Mouse (Mus musculus) frontal cortex, postnatal 25 days (tissue): ENCODE results near the gene Ldb3.

Experiments used
- DNase-seq, 2 experiments: peaks; one replicate each; pipeline ENCODE4 v3.0.0; 2022; ENCODE audit warnings: low spot score in 2 of 2

The Ldb3 gene

DNA sequence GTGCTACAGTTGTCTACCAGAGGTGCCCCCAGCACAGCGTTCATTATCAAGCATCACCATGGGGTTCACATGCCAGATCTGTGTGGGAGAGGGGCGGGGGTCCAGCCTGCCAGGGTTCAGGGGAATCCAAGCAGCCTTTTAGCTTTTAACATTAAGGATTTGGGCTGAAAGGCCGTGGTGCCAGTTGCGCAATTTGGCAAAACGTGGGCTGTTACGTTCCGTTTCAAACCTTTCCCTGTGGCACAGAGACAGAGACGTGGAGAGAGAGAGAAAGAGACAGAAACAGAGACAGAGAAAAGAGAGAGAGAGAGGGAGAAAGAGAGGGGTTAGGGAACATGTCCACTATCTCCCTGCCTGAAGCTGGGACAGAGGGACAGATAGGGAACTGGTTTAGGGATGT, 26.8 kb downstream of the Ldb3 start:
- DNase-seq = no peak

DNA sequence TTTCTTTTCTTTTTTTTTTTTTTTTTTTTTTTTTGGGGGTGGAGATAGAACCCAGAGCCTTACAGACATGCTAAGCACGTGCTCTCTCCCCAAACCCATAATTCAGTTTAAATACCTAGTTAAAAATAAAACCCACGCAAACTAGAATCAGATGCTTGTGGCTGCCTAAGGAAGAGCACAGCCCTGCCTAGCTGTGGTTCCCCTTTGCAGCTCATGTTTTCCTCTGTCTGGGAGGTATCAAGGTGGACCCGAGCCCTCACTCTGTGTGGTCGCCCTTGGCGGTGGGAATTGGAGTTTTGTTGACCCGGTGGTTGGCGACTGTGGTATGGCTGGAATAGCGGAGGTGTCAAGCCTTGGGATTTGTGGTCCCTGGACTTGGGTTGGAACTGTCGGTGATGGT, 29.5 kb downstream of the Ldb3 start:
- DNase-seq = no peak

DNA sequence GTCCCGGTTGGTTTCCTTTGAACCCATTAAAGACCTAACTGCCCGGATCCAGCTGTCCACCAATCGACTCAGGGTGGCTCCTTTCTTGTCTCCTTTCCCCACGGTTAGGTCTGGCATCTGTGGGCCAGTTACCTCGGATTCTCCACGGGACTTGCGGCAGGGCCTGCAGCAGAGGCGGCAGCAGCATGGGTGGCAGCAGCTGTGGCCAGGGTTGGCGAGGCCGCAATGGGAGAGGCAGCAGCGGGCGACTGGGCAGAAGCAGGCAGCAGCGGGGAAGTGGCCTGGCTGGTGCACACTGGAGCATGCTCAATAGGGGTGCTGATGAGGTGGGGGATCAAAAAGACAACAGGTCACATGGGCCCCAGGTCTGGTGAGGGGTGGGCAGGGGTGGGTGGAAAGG, 33.3 kb downstream of the Ldb3 start:
- DNase-seq = no peak

DNA sequence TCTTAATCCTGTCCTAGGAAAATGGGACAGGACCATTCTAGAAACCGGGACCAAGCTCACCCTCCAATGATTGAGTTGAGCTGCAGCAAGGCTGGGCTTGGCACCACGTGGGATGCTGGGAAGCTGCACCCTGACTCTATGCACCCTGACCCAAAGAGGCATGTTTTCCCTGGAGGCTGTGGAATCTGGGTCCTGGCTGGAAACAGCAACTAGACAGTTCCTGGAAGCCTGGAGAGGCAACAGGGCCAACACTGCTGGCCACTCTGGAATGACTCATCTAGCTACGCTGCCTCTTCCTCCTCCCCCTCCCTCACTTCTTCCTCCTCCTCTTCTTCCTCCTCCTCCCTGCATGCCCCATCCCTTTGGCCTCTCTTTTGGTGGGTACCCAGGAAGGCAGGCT, 34.4 kb downstream of the Ldb3 start:
- no peak for DNase-seq

DNA sequence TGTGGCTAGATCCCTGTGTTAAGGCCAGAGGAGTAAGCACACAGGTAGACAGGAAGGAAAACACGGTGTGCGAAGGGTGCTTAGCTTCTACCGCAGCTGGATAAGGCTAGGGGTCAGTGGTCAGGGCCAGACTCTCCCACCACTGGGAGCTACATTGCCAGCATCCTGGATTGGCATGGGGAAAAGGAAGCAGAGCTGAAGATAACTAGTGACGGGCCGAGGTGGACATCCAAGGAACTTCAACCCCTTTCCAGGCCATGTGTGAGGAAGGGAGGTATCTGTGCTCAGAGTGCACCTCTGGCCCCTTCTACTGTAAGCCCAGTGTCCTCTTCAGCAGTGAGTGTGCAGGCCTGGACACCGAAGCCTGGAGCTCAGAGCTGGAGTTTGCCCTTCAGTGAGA, 35.0 kb downstream of the Ldb3 start:
- DNase-seq = no peak

DNA sequence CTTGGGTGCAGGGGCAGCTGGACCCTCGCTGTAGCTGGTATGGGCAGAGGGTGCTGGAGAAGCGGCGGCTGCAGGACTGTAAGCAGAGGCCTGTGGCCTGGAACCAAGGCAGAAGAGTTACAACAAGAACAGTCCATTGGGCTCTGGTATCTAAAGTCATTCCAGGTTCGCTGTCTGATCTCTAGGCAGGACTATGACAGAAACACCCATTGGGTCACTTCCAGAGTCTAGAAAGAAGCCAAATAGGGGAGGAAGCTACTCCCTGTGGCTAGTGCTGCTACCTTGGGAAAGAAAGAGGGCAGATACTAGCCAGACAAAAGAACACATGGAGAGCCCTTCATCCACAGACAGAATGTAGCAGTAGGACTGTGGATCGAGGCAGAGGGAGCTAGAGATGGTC, 36.3 kb downstream of the Ldb3 start:
- no peak for DNase-seq

DNA sequence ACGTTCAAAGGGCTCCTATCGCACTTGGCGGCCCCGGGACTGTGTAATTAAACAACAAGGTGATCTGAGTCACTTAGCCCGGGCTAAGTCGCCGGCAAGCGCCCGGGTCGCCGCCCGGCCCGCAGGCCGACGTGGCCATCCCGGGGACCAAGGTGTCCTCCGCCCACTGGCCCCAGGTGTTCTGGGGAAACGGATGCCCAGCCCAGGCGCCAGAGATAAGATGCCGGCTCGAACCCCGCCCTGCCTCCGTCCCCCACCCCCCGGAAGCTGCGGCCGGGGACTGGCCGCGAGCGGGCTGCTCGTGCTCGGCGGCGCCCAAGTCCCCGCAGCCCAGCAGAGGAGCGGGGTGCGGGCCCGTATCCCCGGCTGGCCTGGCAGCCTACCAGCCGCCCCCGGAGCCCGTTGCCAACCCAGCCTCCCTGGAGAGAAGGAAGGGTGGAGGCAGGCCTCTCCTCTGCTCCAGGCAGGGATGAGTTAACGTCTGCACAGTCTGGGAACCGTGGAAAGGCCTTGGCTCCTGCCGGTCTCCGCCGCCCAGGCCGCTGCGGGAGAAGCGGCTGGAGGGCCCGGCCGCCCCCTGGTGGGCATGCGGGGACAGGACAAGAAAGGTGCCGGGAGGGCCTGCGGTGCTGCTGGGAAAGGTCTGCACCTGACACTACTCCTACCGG, 39.3 kb downstream of the Ldb3 start:
- DNase-seq = peak; percentile 56 to 68

DNA sequence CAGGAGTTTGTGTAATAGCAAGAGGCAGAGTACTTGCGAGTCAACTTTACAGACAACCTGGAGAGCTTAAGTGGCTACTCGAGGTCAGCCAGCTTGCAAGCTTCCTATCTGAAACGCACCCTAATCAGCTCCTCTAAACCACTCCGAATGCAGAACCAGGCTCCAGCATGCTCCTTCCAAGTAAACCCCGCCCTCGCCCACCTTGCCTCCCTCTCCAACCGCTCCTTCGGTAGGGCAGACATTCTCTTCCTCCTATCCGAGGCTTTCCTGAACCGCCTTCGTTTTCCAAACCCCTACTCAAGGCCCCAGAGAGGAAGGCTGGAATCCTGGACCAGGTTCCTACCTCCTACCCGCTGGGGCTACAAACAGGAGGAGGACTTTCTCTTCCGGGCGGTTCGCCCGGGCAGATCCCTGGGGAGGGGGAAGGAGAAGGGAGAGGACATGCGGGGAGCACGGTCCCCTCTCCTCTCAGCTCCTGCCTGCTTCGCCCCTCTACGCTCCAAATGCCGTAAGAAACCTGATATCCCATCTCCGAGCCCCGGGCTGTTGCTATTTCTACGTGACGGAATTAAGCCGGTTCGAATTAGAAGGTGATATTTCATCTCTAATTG, 40.0 kb downstream of the Ldb3 start:
- DNase-seq = peak; percentile 33 to 48

DNA sequence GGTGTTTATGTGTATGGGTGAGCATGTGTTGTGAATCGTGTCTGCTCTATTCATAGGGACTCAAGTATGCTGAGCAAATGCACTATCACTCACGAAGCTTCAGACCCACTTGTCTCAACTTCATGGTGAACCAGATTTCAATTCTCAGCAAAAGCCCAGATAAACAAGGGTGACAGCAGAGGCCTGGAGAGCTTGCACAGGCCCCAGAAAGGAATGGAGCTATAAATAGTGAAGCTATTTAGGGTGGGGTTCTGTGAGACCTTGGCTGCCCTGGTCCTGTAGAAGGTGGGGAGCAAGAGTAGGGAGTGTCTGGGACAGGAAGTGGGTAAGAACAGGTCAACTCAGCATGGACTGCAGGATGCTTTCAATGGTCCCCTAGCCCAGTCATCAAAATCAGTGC, 43.9 kb downstream of the Ldb3 start:
- no peak for DNase-seq

DNA sequence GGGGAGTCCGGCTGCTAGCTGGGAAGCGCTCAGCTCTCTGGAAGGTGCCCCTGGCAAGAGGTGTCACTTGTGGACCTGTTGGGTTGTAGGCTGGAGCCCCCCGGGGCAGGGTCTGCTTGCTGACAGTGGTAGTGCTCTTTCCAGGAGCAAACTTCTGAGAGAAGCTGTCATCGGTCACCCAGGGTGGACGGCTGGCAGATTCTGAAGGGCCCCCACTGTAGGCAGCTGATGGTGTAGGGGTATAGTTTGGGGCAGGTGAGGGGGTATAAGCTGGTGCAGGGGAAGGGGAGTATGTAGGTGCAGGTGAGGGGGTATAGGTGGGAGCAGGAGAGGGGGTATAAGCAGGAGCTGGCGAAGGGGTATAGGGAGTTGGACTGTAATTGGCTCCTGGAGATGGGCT, 44.5 kb downstream of the Ldb3 start:
- no peak for DNase-seq

DNA sequence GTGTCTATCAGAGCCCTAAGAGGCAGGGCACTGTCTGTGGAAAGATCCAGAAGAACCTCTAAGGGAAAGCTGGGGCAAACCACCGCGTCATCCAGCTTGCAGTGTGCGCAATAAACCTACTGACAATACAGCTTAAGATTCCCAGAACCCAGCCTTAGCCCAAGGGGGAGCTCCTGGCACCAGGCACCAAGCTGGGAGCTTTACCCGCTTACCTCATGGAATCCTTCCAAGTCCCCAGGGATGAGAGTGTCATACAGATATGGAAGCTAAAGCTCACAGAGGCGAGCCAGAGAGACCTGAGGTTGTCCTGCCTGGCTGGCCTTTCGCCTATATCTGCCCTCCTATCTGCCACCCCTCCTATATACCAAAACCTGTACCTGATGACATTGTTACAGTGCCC, 44.9 kb downstream of the Ldb3 start:
- DNase-seq = no peak

DNA sequence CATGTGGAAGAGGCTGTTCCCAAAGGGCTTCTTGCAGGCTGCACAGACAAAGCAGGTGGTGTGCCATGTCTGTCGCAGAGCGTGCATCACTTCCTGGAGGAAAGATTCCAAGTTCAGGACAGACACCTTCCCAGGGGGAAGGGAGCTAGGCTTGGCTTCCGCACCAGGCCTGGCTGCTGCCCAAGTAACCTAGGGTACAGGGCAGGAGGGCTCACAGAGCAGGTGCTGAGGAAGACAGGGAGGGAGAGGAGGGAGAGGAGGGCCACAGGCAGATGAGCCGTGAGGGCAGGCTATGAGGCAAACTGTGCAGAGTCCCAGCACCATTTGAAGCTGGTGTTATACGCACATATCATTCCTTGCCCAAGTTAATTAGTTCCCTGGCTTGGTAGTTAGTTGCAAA, 46.6 kb downstream of the Ldb3 start:
- DNase-seq = no peak

DNA sequence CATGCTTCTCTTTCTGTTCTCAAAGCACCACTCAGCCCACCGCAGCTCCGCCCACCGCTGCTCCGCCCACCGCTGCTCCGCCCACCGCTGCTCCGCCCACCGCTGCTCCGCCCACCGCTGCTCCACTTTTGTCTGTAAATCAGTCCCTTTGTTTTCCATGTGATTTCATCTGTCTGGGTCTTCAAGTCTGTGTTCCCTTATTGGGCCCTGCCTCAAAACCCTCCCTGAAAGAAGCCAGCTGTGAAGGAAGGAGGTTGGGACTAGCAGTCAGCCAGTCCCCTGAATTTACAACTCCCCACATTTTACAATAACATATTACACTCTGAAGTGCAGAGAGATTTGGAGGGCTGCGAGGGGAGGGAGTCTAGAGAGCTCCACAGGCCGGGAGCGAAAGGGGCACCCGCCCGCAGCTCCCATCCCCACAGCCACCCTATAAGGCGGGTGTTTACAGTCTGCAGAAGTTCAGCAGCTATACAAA, 47.8 kb downstream of the Ldb3 start:
- no peak for DNase-seq

DNA sequence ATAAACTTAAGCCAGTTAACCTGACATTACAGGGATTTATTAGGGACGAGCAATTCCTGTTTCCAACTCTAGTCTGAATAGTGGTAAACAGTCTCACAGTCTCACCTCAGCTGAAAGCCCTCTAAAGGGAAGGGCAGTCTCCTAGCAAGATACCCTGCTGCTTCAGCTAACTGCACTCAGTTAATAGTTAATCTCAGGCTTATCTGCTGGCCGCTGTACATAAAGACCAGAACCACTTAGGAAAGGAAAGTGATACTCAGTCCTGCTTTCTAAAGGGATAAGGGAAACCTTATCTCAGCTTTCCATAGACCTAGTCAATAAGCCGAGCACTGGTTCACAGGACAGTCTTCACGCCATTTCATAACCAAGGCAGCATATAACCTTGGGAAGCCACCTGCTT, 52.6 kb downstream of the Ldb3 start:
- no peak for DNase-seq

DNA sequence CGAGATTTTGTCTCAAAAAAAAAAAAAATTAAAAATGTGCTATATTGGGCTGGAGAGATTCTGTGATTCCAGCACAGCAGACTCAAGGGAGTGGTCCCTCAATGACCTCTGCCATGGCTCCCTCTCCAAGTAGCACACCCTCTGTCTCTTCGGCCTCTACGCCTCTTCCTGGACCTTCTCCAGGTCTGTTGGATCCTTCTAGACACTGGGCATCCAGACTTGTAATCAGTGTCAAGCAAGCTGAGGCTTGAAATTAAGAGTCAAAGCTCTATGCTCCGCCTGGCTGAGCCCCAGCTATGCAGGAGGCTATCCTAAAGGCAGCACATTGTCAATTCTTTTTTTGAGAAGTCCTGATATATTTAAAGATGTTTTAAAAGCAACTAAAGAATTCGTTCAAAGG, 54.9 kb downstream of the Ldb3 start:
- no peak for DNase-seq

DNA sequence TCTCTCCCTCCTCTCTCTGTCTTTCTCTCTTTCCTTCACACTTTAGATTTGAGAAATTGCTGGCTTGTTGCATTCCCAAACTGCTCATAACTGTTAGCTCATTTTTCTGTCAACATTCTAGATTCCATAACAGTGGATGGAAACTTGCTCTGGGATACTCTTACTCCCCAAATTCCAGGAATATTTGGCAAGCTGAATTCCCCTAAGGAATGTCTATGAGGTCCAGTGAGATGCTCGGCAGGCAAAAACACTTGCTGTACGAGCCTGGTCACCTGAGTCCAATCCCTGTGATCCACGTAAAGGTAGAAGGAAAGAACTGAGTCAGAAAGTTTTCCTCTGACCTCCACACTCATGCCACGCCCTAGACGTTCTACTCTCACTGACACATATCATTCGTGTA, 55.9 kb downstream of the Ldb3 start:
- DNase-seq = no peak

DNA sequence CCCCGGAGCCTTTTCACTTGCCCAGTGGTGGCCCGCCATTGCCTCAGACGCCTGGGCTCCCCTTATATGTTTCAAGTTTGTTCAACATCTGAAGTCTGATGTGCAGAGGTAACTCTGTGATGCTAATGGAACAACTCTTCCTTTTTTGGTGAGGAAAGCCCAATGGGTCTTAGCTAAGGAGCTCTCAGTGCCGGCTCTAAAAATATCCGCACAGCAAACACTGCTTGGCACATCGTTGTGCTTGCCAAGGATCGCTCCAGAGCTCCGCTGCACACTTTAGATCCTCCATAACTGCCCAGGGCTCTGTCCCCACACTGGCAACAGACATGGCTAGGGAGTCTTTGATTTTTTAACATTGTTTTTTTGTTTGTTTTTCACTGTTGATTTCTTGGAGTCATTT, 59.7 kb downstream of the Ldb3 start:
- DNase-seq = no peak

DNA sequence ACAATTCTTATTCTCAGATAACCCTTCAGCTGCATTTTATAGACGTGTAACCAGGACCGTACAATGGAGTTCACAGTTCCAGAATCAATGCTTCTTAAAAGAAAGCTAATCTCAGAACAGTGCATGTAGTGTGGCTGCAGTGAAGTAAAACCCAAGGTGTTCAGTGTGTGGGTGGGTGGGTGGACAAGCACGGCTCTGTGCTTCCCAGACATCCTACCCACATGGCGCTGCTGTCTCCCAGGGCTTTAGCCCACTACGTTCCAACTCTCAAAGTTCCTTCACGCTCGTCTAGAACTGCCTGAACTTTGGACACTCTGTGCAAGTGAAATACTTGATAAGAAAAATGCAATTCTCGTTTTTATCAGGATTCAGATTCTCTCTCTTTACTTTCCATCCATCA, 65.8 kb downstream of the Ldb3 start, which contains the start of gene 9230112D13Rik:
Gene 9230112D13Rik, minus strand, starts transcription at position 101 of the 400 bp plus-strand sequence.
- DNase-seq = no peak

DNA sequence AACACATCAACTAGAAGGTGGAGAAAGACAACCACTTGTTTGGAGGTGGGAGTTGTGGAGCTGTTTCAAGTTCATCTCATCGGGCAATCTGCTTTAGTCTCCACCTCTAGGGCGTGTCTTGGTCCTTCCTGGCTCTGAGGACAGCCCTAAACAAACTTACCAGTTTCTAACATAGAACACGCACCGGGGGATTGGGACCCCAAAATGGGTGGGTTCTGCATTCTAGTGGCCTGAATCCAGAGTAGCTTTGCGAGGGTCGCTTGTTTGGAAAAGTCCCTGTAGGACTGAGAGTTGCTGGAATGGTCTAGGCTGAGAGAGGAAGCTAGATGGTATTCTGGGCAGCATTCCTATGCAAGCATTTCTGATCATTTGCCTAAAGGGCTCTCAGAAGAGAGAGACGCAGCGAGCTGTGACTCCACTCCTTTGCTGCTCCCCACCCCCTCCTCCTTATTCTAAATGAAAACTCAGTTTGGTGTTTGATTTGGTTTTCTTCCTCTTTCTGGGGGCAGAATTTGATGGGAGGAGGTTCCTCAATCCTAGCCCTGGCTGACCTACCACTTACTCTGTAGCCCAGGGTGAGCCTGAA, 70.4 kb downstream of the Ldb3 start:
- no peak for DNase-seq

DNA sequence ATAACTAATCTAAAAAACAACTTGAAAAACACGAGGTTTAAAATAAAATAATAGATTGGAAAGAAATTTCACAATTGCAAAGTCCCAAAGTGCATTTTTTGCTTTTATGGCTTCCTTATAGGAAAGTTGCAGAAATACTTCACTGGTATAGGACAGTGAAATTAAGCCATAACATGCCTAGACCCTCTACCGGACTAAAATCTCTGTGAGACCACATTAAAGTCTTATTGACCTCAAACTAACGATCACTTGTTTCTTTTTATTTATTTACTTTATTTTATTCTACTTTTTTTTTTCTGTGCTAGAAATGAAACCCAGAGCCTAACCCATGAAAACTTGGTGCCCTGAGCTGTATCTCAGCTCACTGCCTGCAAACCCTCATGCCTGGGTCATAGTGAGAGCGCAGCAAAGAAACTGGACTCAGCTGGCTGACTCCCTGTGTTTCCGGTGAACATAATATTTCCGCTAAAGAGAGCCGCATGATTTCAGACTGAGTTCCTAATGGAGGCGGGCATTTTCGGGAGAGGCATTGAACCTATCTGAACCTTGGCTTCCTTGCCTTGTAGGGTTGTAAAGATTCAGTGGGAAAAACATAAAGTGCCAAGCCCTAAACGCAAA, 71.4 kb downstream of the Ldb3 start:
- DNase-seq = no peak

DNA sequence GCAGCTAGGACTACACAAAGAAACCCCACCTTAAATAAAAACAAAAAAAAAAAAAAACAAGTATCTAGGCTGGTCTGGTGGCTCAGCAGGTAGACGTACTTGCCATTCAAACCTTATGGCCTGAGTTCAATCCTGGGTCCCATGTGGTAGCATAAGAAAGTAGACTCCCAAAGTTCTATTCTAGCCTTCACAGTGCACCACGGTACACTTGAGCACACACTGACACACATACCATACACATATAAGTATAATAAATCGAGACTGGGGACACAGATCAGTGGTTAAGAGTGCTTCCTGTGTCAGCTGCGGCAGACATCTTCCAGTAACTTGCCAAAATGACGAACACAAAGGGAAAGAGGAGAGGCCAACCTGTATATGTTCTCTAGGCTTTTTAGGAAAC, 72.6 kb downstream of the Ldb3 start:
- no peak for DNase-seq

DNA sequence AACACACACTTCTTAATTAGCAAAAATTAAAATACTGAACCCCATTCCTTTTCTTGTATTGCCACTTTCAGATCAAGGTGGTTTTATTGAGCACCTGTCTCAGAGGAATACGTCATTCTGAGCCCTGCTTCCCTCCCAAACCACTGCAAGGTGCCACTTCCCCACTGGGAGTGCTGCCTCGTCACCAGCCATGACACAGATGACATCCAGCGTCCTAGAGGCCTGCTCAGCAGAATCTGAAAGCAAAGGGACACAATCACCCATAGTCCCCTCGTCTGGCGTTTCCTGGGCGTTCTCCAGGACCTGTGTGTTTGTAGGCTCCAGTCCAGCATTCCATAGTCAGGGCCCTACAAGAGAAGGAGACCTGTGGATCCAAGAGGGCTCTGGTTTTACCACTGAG, 74.4 kb downstream of the Ldb3 start:
- no peak for DNase-seq

DNA sequence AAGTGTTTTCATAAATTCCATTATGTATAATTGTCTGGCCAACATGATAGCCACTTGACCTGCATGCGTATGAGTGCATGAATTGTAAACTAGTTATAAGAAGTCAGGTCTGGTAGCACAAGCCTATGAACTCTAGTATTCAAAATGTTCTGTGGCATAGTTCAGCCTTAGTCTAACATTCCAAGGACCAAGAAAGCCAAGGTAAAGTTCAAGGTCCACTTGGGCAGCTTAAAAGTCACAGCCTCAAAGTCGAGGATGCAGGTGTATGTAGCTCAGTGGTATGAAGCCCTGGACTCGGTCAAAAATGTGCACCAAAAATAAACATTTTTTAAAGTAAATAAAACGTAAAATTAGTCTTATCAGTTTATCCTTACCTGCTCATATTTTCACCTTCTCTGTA, 75.9 kb downstream of the Ldb3 start:
- no peak for DNase-seq
